Mouse (Mus musculus) liver, embryonic 15.5 days (tissue): ENCODE data around the gene Snrnp70. TPM values are rescaled to one million over a fixed set of nuclear protein-coding genes. Genes with fewer than 3 reads are reported as not detected.

Source experiments
- ATAC-seq: fragments of 200-750 bp; cut with Nextera tagmentation; 2 replicates; pipeline ENCODE4 v1.8.0; 2017; ENCODE audit warnings: moderate number of reproducible peaks, mild to moderate bottlenecking, moderate library complexity; ENCODE audit not compliant: insufficient read depth
- H3K27ac ChIP-seq: fragments of 300-500 bp; sonication (generic); replicated peaks from 2 replicates; pipeline ENCODE4 v1.5.1; 2015; ENCODE audit warnings: mild to moderate bottlenecking, inconsistent platforms
- H3K27me3 ChIP-seq: fragments of 300-500 bp; sonication (generic); 2 replicates; pipeline ENCODE4 v1.6.1; 2015; ENCODE audit warnings: mild to moderate bottlenecking, inconsistent platforms
- H3K36me3 ChIP-seq: fragments of 300-500 bp; sonication (generic); replicated peaks from 2 replicates; pipeline ENCODE4 v1.6.1; 2015; ENCODE audit warnings: moderate library complexity, mild to moderate bottlenecking, inconsistent platforms
- H3K4me1 ChIP-seq: fragments of 300-500 bp; sonication (generic); replicated peaks from 2 replicates; pipeline ENCODE4 v1.6.1; 2015; ENCODE audit warnings: inconsistent platforms
- H3K4me2 ChIP-seq: fragments of 300-500 bp; sonication (generic); 2 replicates; pipeline ENCODE4 v1.6.1; 2015; ENCODE audit warnings: moderate library complexity, mild to moderate bottlenecking, inconsistent platforms
- H3K4me3 ChIP-seq: fragments of 300-500 bp; sonication (generic); replicated peaks from 2 replicates; pipeline ENCODE4 v1.5.1; 2015; ENCODE audit warnings: mild to moderate bottlenecking, inconsistent platforms
- H3K9ac ChIP-seq: fragments of 300-500 bp; sonication (generic); 2 replicates; pipeline ENCODE4 v1.6.1; 2015; ENCODE audit warnings: moderate library complexity, mild to moderate bottlenecking, inconsistent platforms
- H3K9me3 ChIP-seq: fragments of 300-500 bp; sonication (generic); replicated peaks from 2 replicates; pipeline ENCODE4 v1.6.1; 2016; ENCODE audit warnings: inconsistent platforms
- WGBS: fragments of 180-500 bp; shearing (Covaris S2); methylation state at CpG from one replicate; pipeline ENCODE4 v1.1.7; 2015; ENCODE audit warnings: mixed read lengths; ENCODE audit not compliant: insufficient replicate concordance; 5-methylcytosine and 5-hydroxymethylcytosine counted together
- polyA plus RNA-seq: library from polyadenylated mRNA; unstranded; fragments of >200 nt; fragmentation: Nextera tagmentation; extraction: Ambion mirVana; gene quantifications from 2 replicates; pipeline ENCODE4 v1.2.1, GENCODE M21; 2015

The Snrnp70 gene
- 77.8 and 86.3 TPM in 2 replicates for polyA plus RNA-seq

DNA sequence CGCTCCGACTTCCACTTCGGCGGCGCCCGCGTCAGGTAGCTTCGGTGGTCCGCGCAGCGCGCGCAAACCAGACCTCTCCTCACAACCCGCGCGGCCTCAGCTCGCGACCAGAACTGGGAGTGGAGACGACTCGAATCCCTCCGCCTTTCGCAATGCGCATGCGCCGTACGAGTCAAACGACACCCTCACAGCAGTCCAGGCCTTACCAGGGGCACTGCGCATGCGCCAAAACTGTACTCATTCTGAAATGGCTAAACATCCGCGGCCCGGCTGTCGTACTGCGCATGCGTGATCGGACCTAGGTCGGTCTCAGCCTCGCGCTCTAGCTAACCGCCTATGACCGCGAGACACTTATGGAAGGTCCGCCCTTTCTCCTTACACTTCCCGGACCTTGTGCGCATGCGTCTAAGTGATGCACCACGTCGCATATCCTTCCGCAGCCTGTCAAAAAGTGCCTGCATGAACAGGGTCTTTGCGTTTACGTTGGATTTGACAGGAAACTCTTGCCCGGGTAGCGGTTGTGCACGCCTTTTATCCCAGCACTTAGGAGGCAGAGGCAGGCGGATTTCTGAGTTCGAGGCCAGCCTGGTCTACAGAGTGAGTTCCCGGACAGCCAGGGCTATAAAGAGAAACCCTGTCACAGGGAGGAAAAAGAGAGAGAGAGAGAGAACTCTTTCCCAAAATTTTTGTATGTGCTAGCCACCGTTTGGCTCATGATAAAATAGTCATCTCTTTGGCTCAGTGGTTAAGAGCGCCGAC is at the start of gene Snrnp70:
Gene Snrnp70, minus strand, starts transcription at position 165 of the 759 bp plus-strand sequence.
- Histone ChIP-seq H3K27me3 (0 out of 2 replicates have a peak, but pooled peaks cover 8% of the 10 kb centered on the region), H3K9ac (peak within 1 kb of the TSS; percentile 87), H3K4me3 (peak within 1 kb of the TSS; percentile 75), H3K27ac (peak within 1 kb of the TSS; percentile 96), H3K4me2 (peak within 1 kb of the TSS; percentile 90), H3K9me3 (no peaks in the 10 kb centered on the region), H3K4me1 (peaks cover 30% of the 10 kb centered on the region), H3K36me3 (peaks cover 37% of the 10 kb centered on the region)
- under 1% methylated on average over 60 of the region's 60 CpGs for WGBS
- ATAC-seq = peak; percentile 96

GRCm38 (mm10) chr7:45443526-45444420 is 48.2 kb upstream of the Snrnp70 start:
- peaks cover 10% of the 10 kb centered on the region for H3K4me1 ChIP-seq
- H3K4me3 ChIP-seq = no peak overlapping the region
- H3K27me3 ChIP-seq = no peaks in the 10 kb centered on the region
- H3K36me3 ChIP-seq = peaks cover 17% of the 10 kb centered on the region
- no peak overlapping the region for H3K27ac ChIP-seq
- H3K9me3 ChIP-seq = no peaks in the 10 kb centered on the region
- 51% methylated on average over 22 of the region's 22 CpGs for WGBS
- no peak overlapping the region for H3K4me2 ChIP-seq
- no peak overlapping the region for H3K9ac ChIP-seq
- ATAC-seq = no peak

DNA sequence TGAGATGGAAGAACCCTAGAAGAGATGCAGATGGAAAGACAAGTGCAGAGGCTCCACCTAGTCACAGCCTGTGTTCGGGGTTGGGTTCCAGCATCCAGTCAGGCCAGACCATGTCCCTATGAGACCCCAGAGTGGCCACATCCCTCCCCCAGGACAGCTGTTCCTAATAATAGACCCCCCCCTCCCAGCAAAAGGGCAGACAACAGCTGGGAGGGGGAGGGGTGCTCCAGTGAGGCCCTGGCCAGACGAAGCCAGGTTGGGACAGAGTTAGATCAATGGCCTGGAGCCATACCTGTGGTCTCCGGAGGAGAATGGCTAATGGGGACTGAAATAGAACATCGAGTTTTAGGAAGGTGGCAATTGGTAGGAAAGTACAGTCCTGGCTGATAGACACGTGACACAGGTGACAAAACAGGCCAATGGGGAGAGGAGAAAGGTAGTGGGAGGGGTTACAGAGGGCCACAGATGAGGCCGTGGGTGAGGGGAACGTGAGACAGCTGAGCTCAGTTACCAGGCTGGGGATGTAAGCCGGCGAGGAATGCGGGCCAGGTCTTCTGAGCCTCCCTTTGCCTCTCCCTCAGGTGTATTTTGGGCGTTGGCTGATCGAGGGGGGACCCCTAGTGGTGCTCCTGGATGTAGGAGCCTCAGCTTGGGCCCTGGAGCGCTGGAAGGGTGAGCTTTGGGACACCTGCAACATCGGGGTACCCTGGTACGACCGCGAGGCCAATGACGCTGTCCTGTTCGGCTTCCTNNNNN is 42.2 kb upstream of the Snrnp70 start, which contains the start of gene Ruvbl2:
Gene Ruvbl2, minus strand, starts transcription at position 576 of the 756 bp plus-strand sequence.
- H3K9ac ChIP-seq = no peak within 1 kb of the TSS
- H3K27me3 ChIP-seq = no peaks in the 10 kb centered on the region; the same call in 1 of the 2 replicates
- peaks cover 10% of the 10 kb centered on the region; the same call in 1 of the 2 replicates for H3K36me3 ChIP-seq
- H3K4me3 ChIP-seq = no peak within 1 kb of the TSS
- no peak for ATAC-seq
- H3K27ac ChIP-seq = no peak within 1 kb of the TSS
- peaks cover 36% of the 10 kb centered on the region for H3K4me1 ChIP-seq
- H3K9me3 ChIP-seq = no peaks in the 10 kb centered on the region
- no peak within 1 kb of the TSS for H3K4me2 ChIP-seq
- WGBS = 50% methylated on average over 19 of the region's 19 CpGs

- Histone ChIP-seq H3K4me3 (no peak overlapping the region), H3K9ac (no peak overlapping the region), H3K9me3 (no peaks in the 10 kb centered on the region), H3K36me3 (peaks cover 12% of the 10 kb centered on the region), H3K4me2 (no peak overlapping the region), H3K27ac (no peak overlapping the region), H3K27me3 (no peaks in the 10 kb centered on the region; the same call in 1 of the 2 replicates), H3K4me1 (peaks cover 40% of the 10 kb centered on the region)
- WGBS = 45% methylated on average over 6 of the region's 6 CpGs
- no peak for ATAC-seq
Measured at GRCm38 (mm10) chr7:45437046-45437445, 41.5 kb upstream of the Snrnp70 start.

GRCm38 (mm10) chr7:45436444-45436843 is 40.9 kb upstream of the Snrnp70 start:
- ATAC-seq = no peak
- Histone ChIP-seq H3K9ac (no peak overlapping the region), H3K27me3 (no peaks in the 10 kb centered on the region; the same call in 1 of the 2 replicates), H3K27ac (no peak overlapping the region), H3K4me3 (no peak overlapping the region), H3K4me2 (0 out of 2 replicates have a peak overlapping the region, but pooled peaks have one; percentile 88), H3K4me1 (peaks cover 46% of the 10 kb centered on the region), H3K36me3 (peaks cover 18% of the 10 kb centered on the region), H3K9me3 (no peaks in the 10 kb centered on the region)
- WGBS = 73% methylated on average over 5 of the region's 5 CpGs

DNA sequence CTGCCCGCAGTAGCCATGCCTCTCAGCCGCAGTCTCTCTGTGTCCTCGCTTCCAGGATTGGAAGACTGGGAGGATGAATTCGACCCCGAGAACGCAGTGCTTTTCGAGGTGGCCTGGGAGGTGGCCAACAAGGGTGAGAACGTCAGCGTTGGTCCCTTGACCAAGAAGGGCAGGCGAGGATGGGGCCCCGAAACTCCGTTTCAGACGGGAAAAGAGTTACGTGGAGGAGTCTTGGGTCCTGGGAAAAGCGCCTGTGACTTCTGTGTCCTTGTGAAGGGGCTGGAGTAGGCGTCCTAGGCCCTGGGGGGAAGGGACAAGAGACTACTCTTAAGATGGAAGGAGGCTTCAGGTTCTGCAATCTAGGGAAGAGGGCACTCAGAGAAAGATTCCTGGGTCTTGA is 39.5 kb upstream of the Snrnp70 start:
- 4% methylated on average over 16 of the region's 16 CpGs for WGBS
- peak overlapping the region; percentile 63 for H3K9ac ChIP-seq
- peaks cover 58% of the 10 kb centered on the region for H3K4me1 ChIP-seq
- H3K27me3 ChIP-seq = no peaks in the 10 kb centered on the region; the same call in 1 of the 2 replicates
- peaks cover 24% of the 10 kb centered on the region for H3K36me3 ChIP-seq
- H3K4me3 ChIP-seq = peak overlapping the region; percentile 71
- H3K9me3 ChIP-seq = no peaks in the 10 kb centered on the region
- H3K4me2 ChIP-seq = peak overlapping the region; percentile 88
- ATAC-seq = no peak
- peak overlapping the region; percentile 71 for H3K27ac ChIP-seq

DNA sequence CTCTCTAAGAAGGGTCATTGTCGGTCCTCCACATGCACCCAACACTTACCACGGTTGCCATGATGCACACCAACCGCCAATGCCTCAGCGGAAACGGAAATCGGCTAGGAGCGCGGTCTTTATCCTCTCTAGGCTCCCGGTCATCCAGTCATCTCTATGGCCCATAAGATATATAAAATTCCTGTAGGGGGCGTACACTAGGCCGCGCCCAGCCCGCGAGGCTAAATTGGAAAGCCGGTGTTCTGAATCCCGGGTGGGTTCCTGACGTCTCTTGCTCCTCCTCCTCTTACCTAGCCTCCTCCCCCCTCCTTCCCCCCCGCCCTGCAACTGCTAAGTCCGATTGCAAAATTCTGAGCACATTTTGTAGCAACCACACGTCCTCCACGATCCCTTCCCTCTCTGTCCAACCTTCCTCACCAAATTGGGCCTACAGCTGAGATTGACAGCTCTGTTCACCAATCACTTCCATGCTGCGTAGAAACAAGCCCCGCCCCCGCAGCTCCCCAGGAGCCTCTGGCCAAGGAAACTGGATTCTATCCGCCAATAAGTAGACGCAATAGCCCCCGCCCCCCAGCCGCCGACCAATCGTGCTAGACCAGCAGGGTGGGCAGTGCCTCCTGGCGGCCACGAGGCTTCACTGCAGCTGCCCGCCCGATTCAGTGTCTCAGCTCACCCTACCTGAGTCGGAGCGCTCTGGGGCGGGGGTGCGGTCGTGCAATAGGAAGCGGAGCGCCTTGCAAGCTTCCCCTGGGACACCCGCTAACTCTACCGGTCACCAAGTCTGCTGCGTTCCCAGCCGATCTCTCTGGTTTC is 38.9 kb upstream of the Snrnp70 start, which contains the start of gene Gys1:
Gene Gys1, plus strand, starts transcription at position 642 of the 813 bp plus-strand sequence.
- peak; percentile 95 for ATAC-seq
- under 1% methylated on average over 45 of the region's 45 CpGs for WGBS
- H3K9ac ChIP-seq = peak within 1 kb of the TSS; percentile 65
- peaks cover 28% of the 10 kb centered on the region for H3K36me3 ChIP-seq
- no peaks in the 10 kb centered on the region; the same call in 1 of the 2 replicates for H3K27me3 ChIP-seq
- no peaks in the 10 kb centered on the region for H3K9me3 ChIP-seq
- peak within 1 kb of the TSS; percentile 88 for H3K4me2 ChIP-seq
- peak within 1 kb of the TSS; percentile 71 for H3K4me3 ChIP-seq
- H3K4me1 ChIP-seq = peaks cover 58% of the 10 kb centered on the region
- peak within 1 kb of the TSS; percentile 91 for H3K27ac ChIP-seq

DNA sequence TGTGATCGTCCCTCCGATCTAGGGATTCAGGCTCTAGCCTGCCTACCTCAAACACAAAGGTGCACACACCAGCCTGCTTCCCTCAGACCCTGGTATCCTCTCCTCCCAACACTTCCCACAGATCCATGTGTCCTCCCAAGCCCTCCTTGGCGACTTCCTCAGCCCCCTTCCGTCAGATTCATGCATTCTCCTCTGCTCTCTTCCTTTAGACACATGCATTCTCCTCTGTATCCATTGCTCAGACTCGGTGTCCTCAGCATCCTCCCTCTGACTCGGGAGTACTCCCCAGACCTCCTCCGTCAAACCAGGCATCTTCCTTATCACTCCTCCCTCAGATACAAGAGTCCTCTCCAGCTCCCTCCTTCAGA is 38.3 kb upstream of the Snrnp70 start:
- H3K4me3 ChIP-seq = peak overlapping the region; percentile 71

GRCm38 (mm10) chr7:45426556-45426955 is 31.0 kb upstream of the Snrnp70 start:
- Histone ChIP-seq H3K4me3 (no peak overlapping the region), H3K27me3 (no peaks in the 10 kb centered on the region), H3K9ac (no peak overlapping the region), H3K9me3 (no peaks in the 10 kb centered on the region), H3K27ac (no peak overlapping the region), H3K4me1 (peaks cover 13% of the 10 kb centered on the region), H3K4me2 (no peak overlapping the region), H3K36me3 (peaks cover 94% of the 10 kb centered on the region)
- no peak for ATAC-seq
- WGBS = 77% methylated on average over 8 of the region's 8 CpGs

More for the DNA sequence above, 38.3 kb upstream of the Snrnp70 start:
- no peaks in the 10 kb centered on the region for H3K9me3 ChIP-seq
- H3K27ac ChIP-seq = peak overlapping the region; percentile 91
- H3K9ac ChIP-seq = peak overlapping the region; percentile 65
- ATAC-seq = no peak
- under 1% methylated on average over 7 of the region's 7 CpGs for WGBS
- H3K4me2 ChIP-seq = peak overlapping the region; percentile 88
- no peaks in the 10 kb centered on the region; the same call in 1 of the 2 replicates for H3K27me3 ChIP-seq
- H3K4me1 ChIP-seq = peaks cover 58% of the 10 kb centered on the region
- peaks cover 34% of the 10 kb centered on the region for H3K36me3 ChIP-seq

GRCm38 (mm10) chr7:45421194-45421593 is 25.7 kb upstream of the Snrnp70 start:
- Histone ChIP-seq H3K27me3 (peaks cover 50% of the 10 kb centered on the region), H3K9ac (no peak overlapping the region), H3K4me1 (no peaks in the 10 kb centered on the region), H3K36me3 (peaks cover 50% of the 10 kb centered on the region), H3K4me3 (no peak overlapping the region), H3K9me3 (no peaks in the 10 kb centered on the region), H3K27ac (no peak overlapping the region), H3K4me2 (no peak overlapping the region)
- WGBS = 84% methylated on average over 14 of the region's 14 CpGs
- ATAC-seq = no peak
